Mouse (Mus musculus) adrenal gland, adult (tissue): ENCODE results near the gene Plcz1.

Source experiments
- DNase-seq, 2 experiments: peaks; one replicate each; pipeline ENCODE4 v3.0.0; 2022 to 2023; ENCODE audit warnings: low spot score in 1 of 2; ENCODE audit not compliant: inconsistent age in 2 of 2

The Plcz1 gene

DNA sequence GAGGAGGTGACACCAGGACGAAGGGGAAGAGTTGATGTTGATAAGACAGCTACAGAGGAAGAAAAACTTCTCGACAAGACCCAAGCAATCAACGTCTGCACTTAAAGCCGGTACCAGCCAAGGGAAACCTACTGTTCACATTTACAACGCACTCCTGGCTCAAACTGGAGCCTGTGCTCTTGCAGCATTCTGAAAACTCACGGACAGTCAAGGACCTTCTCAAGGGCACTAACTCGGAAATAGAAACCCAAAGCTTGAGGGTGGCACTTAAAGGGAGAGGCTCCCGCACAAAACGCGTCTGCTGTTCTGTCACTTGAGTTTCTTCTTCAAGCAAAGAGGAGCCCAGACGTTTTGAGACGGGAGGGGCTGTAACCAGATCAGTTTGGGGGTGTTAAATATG, 87.7 kb downstream of the Plcz1 start:
- DNase-seq, result peak; percentile 41 to 84

DNA sequence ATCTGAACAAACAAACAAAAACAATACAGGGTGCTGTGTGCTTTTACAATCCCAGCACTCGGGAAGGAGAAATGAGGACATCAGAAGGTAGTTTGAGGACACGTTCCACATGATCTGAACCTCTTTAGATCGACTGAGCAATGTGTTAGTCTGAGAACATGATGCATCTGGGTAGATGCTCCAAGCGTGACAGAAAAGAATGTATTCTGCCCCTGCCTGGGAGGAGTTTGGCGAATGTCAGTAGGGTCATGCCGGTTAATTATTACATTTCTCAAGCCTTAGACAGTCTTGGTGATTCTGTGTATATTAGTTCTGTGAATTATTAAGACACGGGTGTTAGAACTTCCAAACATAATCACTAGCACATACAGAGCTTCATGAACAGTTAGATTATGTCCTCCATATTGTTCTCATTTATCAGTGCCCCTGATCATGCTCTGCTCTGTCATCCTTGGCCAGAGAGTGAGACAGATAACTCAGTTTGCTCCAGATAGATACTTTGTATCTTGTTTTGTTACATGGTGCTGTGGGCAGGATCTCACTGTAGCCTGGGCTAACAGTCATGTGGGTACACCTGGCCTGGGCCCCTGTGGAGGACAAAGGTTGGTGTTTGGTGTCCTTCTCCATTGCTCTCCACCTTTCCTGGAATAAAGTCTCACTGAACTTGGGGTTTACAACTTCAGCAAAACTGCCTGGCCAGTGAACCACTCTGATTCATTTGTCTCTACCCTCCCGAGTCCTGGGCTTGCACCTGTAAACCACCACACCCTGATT, 94.0 kb downstream of the Plcz1 start:
- DNase-seq, result no peak
